Mouse (Mus musculus) cerebellum, adult 11 months (tissue): ENCODE measurements at regions not wholly inside any gene's neighbourhood (a gene's known extent, or its start where the extent isn't known, plus 50 kb on each side); places are given as distances from the start of the nearest gene placed in this dataset.

Source experiments
- DNase-seq: peaks from one replicate; pipeline ENCODE4 v3.0.0; 2022

DNA sequence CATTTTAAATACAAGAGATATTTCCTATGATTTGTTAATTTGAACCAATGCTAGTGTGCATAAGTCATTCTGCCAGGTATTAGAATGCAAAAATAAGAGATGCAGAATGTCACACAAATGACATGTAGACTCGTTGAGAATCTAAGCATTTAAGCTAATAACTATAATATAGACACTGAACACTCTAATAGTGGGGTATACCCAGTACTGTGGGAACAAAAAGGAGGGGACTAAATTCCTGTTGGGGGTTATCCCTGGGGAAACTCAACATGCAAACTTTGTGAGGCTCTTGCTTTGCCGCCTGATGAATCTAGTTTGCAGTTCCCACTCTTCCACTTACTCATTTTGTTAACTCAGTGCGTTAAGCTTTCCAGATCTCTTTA, 154.0 kb upstream of the Tnc start:
- no peak for DNase-seq

DNA sequence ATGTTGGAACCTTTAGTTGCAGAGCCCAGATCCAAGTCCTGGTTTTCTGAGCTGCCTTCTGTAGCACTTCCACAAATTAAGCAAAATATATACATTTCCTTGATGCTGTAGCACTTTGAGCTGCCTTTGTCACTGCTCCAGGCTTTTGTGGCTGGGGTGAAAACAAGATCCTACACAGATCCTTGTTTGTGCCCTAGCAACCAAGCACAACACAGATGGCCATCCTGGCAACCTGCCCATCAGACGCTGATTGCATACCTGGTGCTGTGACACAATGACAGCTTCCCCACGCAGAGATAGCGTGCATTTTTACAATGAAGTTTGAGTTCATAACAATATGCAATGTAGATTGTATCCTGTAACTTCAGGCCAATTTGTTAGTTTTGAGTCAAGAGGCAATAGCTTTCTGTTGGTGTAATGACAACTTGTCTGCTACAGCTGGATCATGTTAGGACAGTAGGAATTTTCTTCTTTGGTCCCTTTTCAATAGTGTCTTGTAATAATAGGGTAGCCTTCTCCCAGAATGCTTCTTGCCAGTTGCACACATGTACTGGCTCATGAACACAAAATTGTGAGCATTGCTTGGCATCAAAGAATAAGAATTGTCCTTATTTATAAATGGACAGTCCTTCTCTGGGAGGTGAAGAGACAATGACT, 153.5 kb upstream of the Tnc start:
- DNase-seq, result peak; percentile 87

DNA sequence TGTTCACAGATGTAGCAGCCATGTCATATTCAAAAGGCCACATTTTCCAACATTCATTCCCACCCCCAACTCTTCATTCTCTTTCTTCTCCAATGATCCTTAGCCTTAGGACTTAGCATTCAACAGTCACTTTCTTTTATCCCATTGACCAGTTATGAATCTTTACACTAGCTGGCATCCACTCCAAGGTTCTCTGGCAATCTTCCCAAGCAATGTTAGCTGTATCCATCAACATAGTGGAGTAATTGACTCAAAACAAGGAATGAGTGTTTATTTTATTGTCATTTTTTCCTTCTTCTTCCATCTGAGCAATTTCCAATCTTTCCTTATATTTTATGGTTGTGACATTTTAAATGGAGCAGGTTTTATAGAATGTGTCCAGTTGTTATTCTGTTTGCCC, 138.2 kb upstream of the Tnc start:
- no peak for DNase-seq

DNA sequence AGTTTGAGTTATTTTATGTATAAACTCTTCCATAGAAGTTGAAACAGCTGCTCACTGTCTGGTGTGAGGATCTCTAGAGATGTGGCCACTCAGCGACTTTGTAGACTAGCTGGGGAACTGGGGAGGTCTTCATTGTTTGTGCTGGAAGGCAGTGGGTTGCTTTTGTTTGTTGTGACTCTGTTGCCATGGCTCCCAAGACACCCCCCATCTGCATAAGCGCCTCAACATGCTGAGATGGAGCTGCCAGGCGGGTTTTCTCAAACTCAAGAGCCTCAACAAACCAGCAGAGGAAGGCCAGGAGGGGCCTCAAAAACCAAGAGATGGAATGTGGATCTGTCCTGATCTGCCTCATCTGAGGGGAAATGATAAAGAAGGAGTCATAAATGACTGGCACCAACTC, 129.1 kb upstream of the Tnc start:
- no peak for DNase-seq

DNA sequence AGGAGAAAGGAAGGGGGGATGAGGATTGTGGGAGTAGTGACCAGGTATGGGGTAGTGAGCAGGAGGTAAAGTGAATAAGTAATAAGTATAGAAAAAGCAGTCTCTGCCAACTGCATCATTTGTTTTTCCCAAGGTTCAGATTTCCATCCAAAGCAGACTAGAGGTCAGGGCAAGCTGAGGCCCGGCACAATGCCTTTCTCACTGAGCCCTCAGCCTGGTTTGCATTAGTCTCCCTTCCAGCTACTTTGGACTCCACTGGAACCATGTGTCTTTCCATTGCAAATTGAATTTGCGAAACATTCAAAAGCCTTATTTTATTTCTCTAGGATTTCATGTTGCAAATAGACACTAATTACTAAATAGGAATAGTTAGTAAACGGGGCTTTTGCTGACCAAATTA, 124.7 kb upstream of the Tnc start:
- no peak for DNase-seq

DNA sequence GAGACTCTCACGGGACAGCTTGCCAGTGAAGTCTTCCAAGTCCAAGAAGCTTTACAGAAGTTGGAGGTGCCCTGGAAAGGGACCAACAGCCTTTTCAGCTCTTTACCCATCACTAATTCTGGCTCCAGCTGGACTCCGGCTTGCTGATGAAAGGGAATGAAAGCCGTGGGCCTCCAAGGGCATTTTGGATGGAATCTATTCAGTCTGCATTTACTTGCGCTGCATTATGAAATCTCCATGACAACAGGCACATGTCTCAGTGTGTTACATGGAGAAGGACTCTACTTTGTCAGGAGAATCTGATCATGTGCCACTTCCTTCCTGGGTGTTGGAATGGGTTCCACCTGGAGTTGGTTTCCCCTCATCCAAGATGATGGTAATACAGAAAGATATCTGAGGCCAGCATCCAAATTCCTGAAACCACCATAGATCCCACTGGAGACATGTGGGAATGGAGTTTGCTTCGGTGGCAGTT, 102.2 kb upstream of the Tnc start:
- no peak for DNase-seq

DNA sequence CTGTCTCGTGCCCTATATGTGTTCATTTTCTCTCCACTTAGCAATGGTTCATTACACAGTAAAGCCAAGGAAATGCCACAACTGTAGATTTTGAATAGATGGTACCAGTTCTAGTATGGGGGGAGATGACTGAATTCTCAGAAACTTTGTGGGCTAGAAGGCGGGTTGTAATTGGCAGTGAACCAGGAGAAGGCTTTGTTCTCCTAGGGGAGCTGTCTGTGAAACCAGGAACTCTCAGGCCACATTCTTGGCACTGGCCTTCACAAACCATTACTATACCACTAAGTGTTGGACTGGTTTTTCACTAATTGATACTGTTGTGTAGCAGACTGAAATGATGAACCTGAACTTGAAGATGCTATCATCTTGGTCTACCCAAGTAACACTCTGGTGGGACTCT, 99.1 kb upstream of the Tnc start:
- DNase-seq, result no peak

DNA sequence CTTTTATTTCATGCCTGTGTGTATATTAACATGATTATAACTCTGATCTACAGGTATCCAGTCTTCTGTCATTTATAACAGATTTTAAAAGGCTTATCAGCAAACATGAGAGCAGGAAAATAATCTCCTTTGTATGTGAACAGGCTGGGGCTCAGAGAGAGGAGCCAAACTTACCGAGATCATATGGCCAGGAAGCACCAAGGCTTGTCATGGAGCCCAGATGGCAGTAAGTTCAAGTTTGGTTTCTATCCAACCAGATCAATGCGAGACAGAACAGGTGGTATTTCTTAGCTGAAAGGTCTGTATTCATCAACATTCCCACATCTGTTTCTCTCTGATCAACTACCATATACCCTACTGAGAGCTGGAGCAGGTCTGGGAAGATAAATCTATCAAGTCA, 96.1 kb upstream of the Tnc start:
- DNase-seq, result peak; percentile 35

DNA sequence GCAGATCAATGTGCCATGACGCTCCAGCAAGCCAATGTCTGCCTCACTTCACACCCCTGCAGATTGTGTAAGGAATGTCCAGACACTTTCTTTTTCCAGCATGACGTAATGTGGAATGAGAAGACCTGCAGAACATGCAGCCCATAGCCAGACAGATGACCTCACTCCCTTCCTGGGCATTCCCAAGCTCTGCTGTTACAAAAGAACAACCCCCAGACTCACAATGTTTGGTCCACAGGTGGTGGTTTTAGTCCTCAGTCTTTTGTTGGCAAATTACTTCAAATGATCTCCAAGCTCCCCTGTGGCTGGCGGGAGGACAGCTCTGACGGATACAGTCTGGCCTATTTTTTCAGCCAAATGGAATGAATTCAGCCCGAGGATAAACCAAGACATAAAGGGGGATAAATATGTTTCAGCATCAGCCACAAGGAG, 95.6 kb upstream of the Tnc start:
- DNase-seq, result peak; percentile 57

DNA sequence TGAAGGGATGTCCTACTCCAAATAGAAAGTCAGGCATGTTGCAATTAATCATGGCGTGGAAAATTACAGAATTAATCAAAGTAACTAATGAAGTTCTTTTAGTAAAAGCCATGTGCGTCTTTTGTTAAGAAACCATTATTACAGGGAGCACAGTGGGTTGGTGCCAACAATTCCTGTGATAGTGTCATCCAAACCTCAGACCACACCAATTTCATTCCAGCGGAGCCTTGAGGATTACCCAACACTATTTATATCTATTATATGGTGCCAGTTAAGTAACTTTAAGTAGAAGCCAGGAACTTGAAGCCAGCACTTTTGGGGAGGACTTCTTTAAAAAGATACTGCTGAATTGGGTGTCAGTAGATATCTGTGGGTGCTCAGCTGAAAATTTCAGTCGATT, 93.0 kb upstream of the Tnc start:
- DNase-seq, result no peak

DNA sequence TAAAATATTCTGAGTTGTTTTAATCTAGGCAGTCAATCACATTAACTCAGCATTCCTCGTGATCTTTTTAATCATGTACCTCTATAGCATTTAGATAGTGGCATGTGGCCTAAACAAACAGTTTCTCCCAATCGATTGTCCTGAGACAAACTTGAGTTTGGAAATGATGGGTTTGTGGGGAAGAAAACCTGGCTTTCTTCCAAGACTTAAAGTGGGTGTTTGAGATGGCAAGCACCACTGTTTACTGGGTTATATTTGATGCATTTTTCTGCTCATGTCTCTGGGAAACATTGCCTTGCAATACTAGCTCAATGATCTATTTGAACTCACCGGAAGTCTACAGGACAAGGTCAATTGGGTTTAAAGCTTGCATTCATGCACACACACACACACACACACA, 88.2 kb upstream of the Tnc start:
- no peak for DNase-seq

DNA sequence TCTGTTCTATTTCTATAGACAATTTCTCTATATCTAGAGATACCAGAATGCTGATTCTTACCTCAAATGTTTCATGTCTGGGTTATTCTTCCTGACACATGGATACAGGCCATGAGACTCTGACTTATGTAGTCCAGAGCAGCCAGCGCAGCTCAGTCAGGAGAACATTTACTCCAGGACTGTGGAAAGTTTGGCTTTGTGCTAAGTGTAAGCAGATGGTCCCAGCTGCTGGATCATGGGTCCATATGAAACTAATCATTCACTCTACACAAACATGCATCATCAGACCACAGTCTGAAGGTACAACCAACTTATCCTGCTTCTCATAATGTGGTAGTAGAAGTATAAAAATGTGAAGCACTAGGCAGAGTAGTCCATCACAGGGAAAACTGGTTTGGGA, 82.5 kb upstream of the Tnc start:
- no peak for DNase-seq

DNA sequence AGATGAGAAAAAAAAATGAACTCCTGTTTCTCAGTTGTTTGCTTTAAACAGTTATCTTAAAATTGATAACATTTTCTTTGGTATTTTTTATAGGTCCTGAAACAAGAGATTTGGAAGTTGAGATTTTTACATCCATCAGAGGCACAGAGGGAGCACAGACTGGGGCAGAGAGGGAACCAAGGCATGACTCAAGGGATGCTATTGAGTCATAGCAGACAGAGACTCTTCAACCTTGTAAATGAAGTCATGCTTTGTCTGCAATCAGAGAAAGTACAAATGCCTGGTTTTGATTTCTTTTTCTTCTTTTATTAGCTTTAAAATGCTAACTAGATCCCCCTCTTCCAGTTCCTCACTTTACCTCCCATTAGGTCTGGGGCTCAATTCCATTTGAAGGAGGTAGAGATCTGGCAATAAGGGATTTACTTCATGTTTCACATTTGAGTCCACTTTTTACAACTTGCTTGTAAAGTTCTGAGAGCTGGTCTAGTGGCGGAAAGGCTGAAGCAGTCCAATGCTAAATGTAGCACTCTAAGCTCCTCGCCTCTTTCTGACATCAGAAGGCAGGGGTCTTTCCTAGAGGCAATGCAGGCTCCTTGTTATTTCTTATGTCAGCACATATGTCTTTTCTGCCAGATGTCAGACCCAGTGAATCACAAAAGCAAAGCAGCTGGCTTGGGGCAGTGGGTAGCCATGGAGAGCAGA, 77.7 kb upstream of the Tnc start:
- no peak for DNase-seq

DNA sequence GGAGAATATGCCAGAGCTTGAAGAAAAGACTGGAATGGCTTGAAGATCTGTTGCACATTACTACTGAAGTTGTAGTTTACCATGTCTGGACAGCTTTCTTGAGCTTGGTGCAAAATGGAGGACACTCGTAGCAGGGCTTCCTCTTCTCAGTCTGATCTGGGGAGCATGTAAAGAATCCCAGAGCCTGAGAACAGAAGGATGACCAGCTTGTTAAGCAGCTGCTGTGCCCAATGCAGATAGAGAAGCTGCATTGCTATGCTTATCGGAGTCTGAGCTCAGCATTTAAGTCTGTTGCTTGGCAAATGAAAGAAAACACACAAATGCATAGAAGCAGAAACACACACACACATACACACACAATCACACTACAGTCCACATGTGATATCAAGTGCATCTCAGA, 76.9 kb upstream of the Tnc start:
- DNase-seq, result no peak

DNA sequence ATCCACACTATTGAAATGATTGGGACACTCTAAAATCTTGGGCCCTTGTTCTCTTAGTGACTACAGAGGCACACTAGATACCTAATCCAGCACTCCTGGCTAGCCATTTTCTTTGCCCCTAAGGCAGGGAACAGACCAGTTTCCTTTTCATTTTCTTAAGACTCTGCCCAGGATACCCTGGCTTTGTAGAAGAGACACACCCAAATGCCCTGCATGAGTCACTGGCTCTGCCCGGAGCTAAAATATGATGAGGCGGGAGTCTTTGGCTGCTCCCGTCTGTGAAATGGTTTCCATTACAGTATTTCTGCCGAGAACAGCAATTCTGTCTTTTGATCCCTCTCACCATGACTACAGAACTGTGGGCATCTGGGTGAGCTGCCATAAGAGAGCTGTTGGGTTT, 51.4 kb upstream of the Tnc start:
- no peak for DNase-seq
